24 mouse cellular contexts compared by ENCODE assay signal in genomic region chr13:44164746-44165145, GRCm38 (mm10).
DNase-seq lines count a peak whose midpoint lies in the region; ATAC-seq lines count a peak whose summit lies in the region.
"Had no signal": no experiment of that assay in that cellular context is flagged by ENCODE, and none has a peak within 500 bp of the region (broad histone marks: within the 10 kb centered on the region; RNA-seq: fewer than 3 reads in every experiment).

No protein-coding gene starts in this region.

- H3K4me3 ChIP-seq in heart, embryonic 15.5 days, result no peak overlapping the region
- H3K4me3 ChIP-seq in midbrain, embryonic 11.5 days (ENCODE audit: low read depth, low read length), result no peak overlapping the region
- no peak overlapping the region for H3K4me3 ChIP-seq in midbrain, embryonic 16.5 days (ENCODE audit: low read depth, low read length)
- H3K4me3 ChIP-seq: embryonic facial prominence, embryonic 10.5 days; embryonic facial prominence, embryonic 12.5 days; forebrain, embryonic 13.5 days; forebrain, embryonic 15.5 days had no signal

- H3K4me2 ChIP-seq in heart, embryonic 15.5 days, result no peak overlapping the region
- H3K4me2 ChIP-seq in midbrain, embryonic 11.5 days, result no peak overlapping the region
- no peak overlapping the region for H3K4me2 ChIP-seq in midbrain, embryonic 16.5 days (ENCODE audit: low read length)
- H3K4me2 ChIP-seq: embryonic facial prominence, embryonic 12.5 days; forebrain, embryonic 13.5 days; forebrain, embryonic 15.5 days had no signal

- DNase-seq in heart, adult 11 months, result peak; percentile 71
- DNase-seq in heart, adult 8-10 months (ENCODE audit: low spot score), result no peak
- no peak for DNase-seq in heart, postnatal 36 days
- DNase-seq in midbrain, embryonic 11.5 days (ENCODE audit: low spot score, missing footprints), result peak; percentile 83
- DNase-seq: adrenal gland, adult 8-10 months; adrenal gland, postnatal 14 days; adrenal gland, postnatal 36 days; B cell, adult 2 months; cerebellum, adult 11-12 months; cerebellum, adult 2 months; cerebellum, adult 9-10 months; cerebellum, postnatal 10 days; cerebellum, postnatal 25 days had no signal

- no peaks in the 10 kb centered on the region for H3K9me3 ChIP-seq in heart, embryonic 15.5 days (replicated peaks)
- no peaks in the 10 kb centered on the region for H3K9me3 ChIP-seq in midbrain, embryonic 11.5 days (ENCODE audit: control insufficient read depth, low read length)
- H3K9me3 ChIP-seq in midbrain, embryonic 16.5 days (replicated peaks; ENCODE audit: control insufficient read depth, low read length, poor library complexity, severe bottlenecking), result no peaks in the 10 kb centered on the region
- H3K9me3 ChIP-seq: embryonic facial prominence, embryonic 10.5 days; embryonic facial prominence, embryonic 12.5 days; forebrain, embryonic 13.5 days; forebrain, embryonic 15.5 days; G1E had no signal

- H3K27ac ChIP-seq in heart, embryonic 15.5 days, result peak overlapping the region; percentile 7; the same call in 1 of the 2 replicates
- no peak overlapping the region for H3K27ac ChIP-seq in midbrain, embryonic 11.5 days (ENCODE audit: low read depth, low read length)
- H3K27ac ChIP-seq in midbrain, embryonic 16.5 days (ENCODE audit: low read length), result no peak overlapping the region
- H3K27ac ChIP-seq: embryonic facial prominence, embryonic 10.5 days; embryonic facial prominence, embryonic 12.5 days; forebrain, embryonic 13.5 days; forebrain, embryonic 15.5 days had no signal

- no peak for ATAC-seq in heart, embryonic 15.5 days (replicated peaks; ENCODE audit: insufficient number of reproducible peaks, insufficient read depth, low FRiP score, low read depth)
- no peak for ATAC-seq in midbrain, embryonic 11.5 days (ENCODE audit: low FRiP score)
- ATAC-seq in midbrain, embryonic 16.5 days, result no peak
- ATAC-seq: activated CD4-positive, CD25-positive, alpha-beta regulatory T cell, adult 4 months; CD4-positive, CD25-positive, alpha-beta regulatory T cell, adult 4 months; forebrain, embryonic 13.5 days; forebrain, embryonic 15.5 days; Patski had no signal

- no peaks in the 10 kb centered on the region for H3K36me3 ChIP-seq in heart, embryonic 15.5 days
- H3K36me3 ChIP-seq in midbrain, embryonic 11.5 days (ENCODE audit: control insufficient read depth, insufficient read depth, low read length), result no peaks in the 10 kb centered on the region
- H3K36me3 ChIP-seq in midbrain, embryonic 16.5 days (ENCODE audit: control insufficient read depth, insufficient read depth, low read length), result no peaks in the 10 kb centered on the region
- H3K36me3 ChIP-seq: embryonic facial prominence, embryonic 10.5 days; embryonic facial prominence, embryonic 12.5 days; forebrain, embryonic 15.5 days; G1E had no signal

- no peak overlapping the region for H3K9ac ChIP-seq in heart, embryonic 15.5 days
- no peak overlapping the region for H3K9ac ChIP-seq in midbrain, embryonic 11.5 days (ENCODE audit: low read length)
- H3K9ac ChIP-seq in midbrain, embryonic 16.5 days (ENCODE audit: low read depth, low read length), result no peak overlapping the region
- H3K9ac ChIP-seq: embryonic facial prominence, embryonic 12.5 days; forebrain, embryonic 13.5 days; forebrain, embryonic 15.5 days had no signal

- intact Hi-C loops in heart, postnatal 36 days (cut with DNase I), result no loop called here

- H3K4me1 ChIP-seq in heart, embryonic 15.5 days (replicated peaks), result peaks cover 7% of the 10 kb centered on the region; the same call in 1 of the 2 replicates
- H3K4me1 ChIP-seq in midbrain, embryonic 11.5 days (ENCODE audit: control insufficient read depth, insufficient read depth, low read length), result no peaks in the 10 kb centered on the region
- peaks cover 4% of the 10 kb centered on the region; the same call in 1 of the 2 replicates for H3K4me1 ChIP-seq in midbrain, embryonic 16.5 days (ENCODE audit: control insufficient read depth, insufficient read depth, low read length)
- H3K4me1 ChIP-seq: forebrain, embryonic 13.5 days; forebrain, embryonic 15.5 days had no signal

- no peaks in the 10 kb centered on the region for H3K27me3 ChIP-seq in heart, embryonic 15.5 days
- no peaks in the 10 kb centered on the region for H3K27me3 ChIP-seq in midbrain, embryonic 11.5 days (ENCODE audit: control insufficient read depth, insufficient read depth, low read length)
- H3K27me3 ChIP-seq in midbrain, embryonic 16.5 days (ENCODE audit: control insufficient read depth, insufficient read depth, low read depth, low read length), result no peaks in the 10 kb centered on the region
- H3K27me3 ChIP-seq: CH12.LX; embryonic facial prominence, embryonic 12.5 days; forebrain, embryonic 13.5 days; forebrain, embryonic 15.5 days; Patski had no signal

Comparison
In these comparisons a context has a peak if more than half of its experiments do, and no peak if none do; other contexts are left out.
1. DNase-seq: peak in heart, adult 11 months (single experiment) and midbrain, embryonic 11.5 days (single experiment); none in heart, adult 8-10 months (single experiment) and heart, postnatal 36 days (0 of 2).